Mouse (Mus musculus): ENCODE results near the gene Olfr924. TPM values are rescaled to one million over a fixed set of nuclear protein-coding genes. Genes with fewer than 3 reads are reported as not detected.

Gene Olfr924
- polyA plus RNA-seq, 1 experiment from 2014 or later, result not detected

Other genes with a start within 250 kb of the Olfr924 start
- gene Olfr914, start 239.3 kb upstream of the Olfr924 start, polyA plus RNA-seq (2015; fragmentation: Nextera tagmentation; extraction: Ambion mirVana), result not detected in 2 replicates
- not detected in 2 replicates for gene Olfr916, start 184.6 kb upstream of the Olfr924 start, polyA plus RNA-seq (2015; fragmentation: Nextera tagmentation; extraction: Ambion mirVana)
- not detected in 2 replicates for gene Olfr917, start 178.6 kb upstream of the Olfr924 start, polyA plus RNA-seq (2015; fragmentation: Nextera tagmentation; extraction: Ambion mirVana)
- not detected in 2 replicates for gene Olfr918, start 169.8 kb upstream of the Olfr924 start, polyA plus RNA-seq (2015; fragmentation: Nextera tagmentation; extraction: Ambion mirVana)
- not detected in 2 replicates for gene Olfr919, start 140.8 kb upstream of the Olfr924 start, polyA plus RNA-seq (2015; fragmentation: Nextera tagmentation; extraction: Ambion mirVana)
- gene Vwa5a, start 126.2 kb upstream of the Olfr924 start, polyA plus RNA-seq (2015; fragmentation: Nextera tagmentation; extraction: Ambion mirVana), result 21.3 and 26.2 TPM in 2 replicates
- 0.06 and 0.07 TPM in 2 replicates for gene Olfr920, start 92.2 kb upstream of the Olfr924 start, polyA plus RNA-seq (2015; fragmentation: Nextera tagmentation; extraction: Ambion mirVana)
- not detected in 2 replicates for gene Olfr921, start 71.4 kb upstream of the Olfr924 start, polyA plus RNA-seq (2015; fragmentation: Nextera tagmentation; extraction: Ambion mirVana)
- not detected in 2 replicates for gene Olfr922, start 29.8 kb upstream of the Olfr924 start, polyA plus RNA-seq (2015; fragmentation: Nextera tagmentation; extraction: Ambion mirVana)
- not detected in 2 replicates for gene Olfr923, start 17.9 kb upstream of the Olfr924 start, polyA plus RNA-seq (2015; fragmentation: Nextera tagmentation; extraction: Ambion mirVana)
- gene Olfr26, start 10.6 kb downstream of the Olfr924 start, polyA plus RNA-seq (2015; fragmentation: Nextera tagmentation; extraction: Ambion mirVana), result not detected in 2 replicates
- gene Olfr926, start 32.7 kb downstream of the Olfr924 start, polyA plus RNA-seq (2015; fragmentation: Nextera tagmentation; extraction: Ambion mirVana), result not detected in 2 replicates
- gene Olfr930, start 85.4 kb downstream of the Olfr924 start, polyA plus RNA-seq (2015; fragmentation: Nextera tagmentation; extraction: Ambion mirVana), result not detected in 2 replicates
- gene Olfr933, start 127.9 kb downstream of the Olfr924 start, polyA plus RNA-seq (2015; fragmentation: Nextera tagmentation; extraction: Ambion mirVana), result not detected in 2 replicates
- not detected in 2 replicates for gene Olfr934, start 143.9 kb downstream of the Olfr924 start, polyA plus RNA-seq (2015; fragmentation: Nextera tagmentation; extraction: Ambion mirVana)
- not detected in 2 replicates for gene Olfr935, start 155.2 kb downstream of the Olfr924 start, polyA plus RNA-seq (2015; fragmentation: Nextera tagmentation; extraction: Ambion mirVana)
- gene Olfr146, start 178.9 kb downstream of the Olfr924 start, polyA plus RNA-seq (2015; fragmentation: Nextera tagmentation; extraction: Ambion mirVana), result not detected in 2 replicates
- gene Olfr937, start 220.5 kb downstream of the Olfr924 start, polyA plus RNA-seq (2015; fragmentation: Nextera tagmentation; extraction: Ambion mirVana), result not detected in 2 replicates
- not detected in 2 replicates for gene Olfr938, start 234.4 kb downstream of the Olfr924 start, polyA plus RNA-seq (2015; fragmentation: Nextera tagmentation; extraction: Ambion mirVana)